In genomic region chr5:60335361-60335760, GRCm38 (mm10) we compare ENCODE assay signal across 24 mouse cellular contexts.
"Had no signal": no experiment of that assay in that cellular context is flagged by ENCODE, and none has a peak within 500 bp of the region (broad histone marks: within the 10 kb centered on the region; RNA-seq: fewer than 3 reads in every experiment).

No protein-coding gene starts in this region.

- H3K9me3 ChIP-seq: limb, embryonic 10.5 days; limb, embryonic 13.5 days; liver, embryonic 12.5 days; liver, embryonic 15.5 days; lung, embryonic 15.5 days; megakaryocyte, embryonic 14.5 days; midbrain, embryonic 15.5 days; neural tube, embryonic 12.5 days; neural tube, embryonic 15.5 days had no signal

- ATAC-seq: liver, embryonic 12.5 days; midbrain, embryonic 15.5 days had no signal

- DNase-seq: kidney, postnatal 14 days; layer of hippocampus, adult 9-11 months; liver; lung, adult 18-20 months; lung, postnatal 10 days; lung, postnatal 36 days; right cerebral cortex, adult 18-20 months; right cerebral cortex, postnatal 14 days; right cerebral cortex, postnatal 4 days; thymus, adult 2 months; thymus, postnatal 14 days; thymus, postnatal 4 days had no signal

- H3K9ac ChIP-seq: limb, embryonic 13.5 days; liver, embryonic 12.5 days; liver, embryonic 15.5 days; lung, embryonic 15.5 days; midbrain, embryonic 15.5 days; neural tube, embryonic 12.5 days; neural tube, embryonic 15.5 days had no signal

- H3K27ac ChIP-seq: layer of hippocampus, adult 2 months; limb, embryonic 10.5 days; limb, embryonic 13.5 days; liver, embryonic 12.5 days; liver, embryonic 15.5 days; lung, embryonic 15.5 days; midbrain, embryonic 15.5 days; neural tube, embryonic 12.5 days; neural tube, embryonic 15.5 days; stomach, postnatal 0 days had no signal

- H3K4me3 ChIP-seq: layer of hippocampus, adult 2 months; limb, embryonic 10.5 days; limb, embryonic 13.5 days; liver, embryonic 12.5 days; liver, embryonic 15.5 days; lung, embryonic 15.5 days; megakaryocyte, embryonic 14.5 days; midbrain, embryonic 15.5 days; neural tube, embryonic 12.5 days; neural tube, embryonic 15.5 days had no signal

- H3K27me3 ChIP-seq: limb, embryonic 13.5 days; liver, embryonic 12.5 days; liver, embryonic 15.5 days; lung, embryonic 15.5 days; megakaryocyte, embryonic 14.5 days; midbrain, embryonic 15.5 days; neural tube, embryonic 12.5 days; neural tube, embryonic 15.5 days had no signal

- H3K4me2 ChIP-seq: limb, embryonic 13.5 days; liver, embryonic 12.5 days; liver, embryonic 15.5 days; lung, embryonic 15.5 days; midbrain, embryonic 11.5 days; midbrain, embryonic 15.5 days; neural tube, embryonic 12.5 days; neural tube, embryonic 15.5 days had no signal

- H3K4me1 ChIP-seq: limb, embryonic 10.5 days; limb, embryonic 13.5 days; liver, embryonic 12.5 days; liver, embryonic 15.5 days; lung, embryonic 15.5 days; megakaryocyte, embryonic 14.5 days; midbrain, embryonic 15.5 days; neural tube, embryonic 12.5 days; neural tube, embryonic 15.5 days had no signal

- H3K36me3 ChIP-seq: limb, embryonic 10.5 days; limb, embryonic 13.5 days; liver, embryonic 12.5 days; liver, embryonic 15.5 days; lung, embryonic 15.5 days; midbrain, embryonic 15.5 days; neural tube, embryonic 12.5 days; neural tube, embryonic 15.5 days had no signal
